Mouse (Mus musculus) testis, adult 2 months (tissue): ENCODE measurements around the gene Ppp1r15b. TPM values are rescaled to one million over a fixed set of nuclear protein-coding genes. Genes with fewer than 3 reads are reported as not detected.

ENCODE experiments used
- H3K27ac ChIP-seq: fragments of 200-500 bp; 2 replicates; pipeline ENCODE4 v1.5.1; 2012; ENCODE audit warnings: low read depth, low read length; ENCODE audit not compliant: control insufficient read depth, insufficient read depth
- H3K27me3 ChIP-seq: fragments of 200-500 bp; 2 replicates; pipeline ENCODE4 v1.6.1; 2012; ENCODE audit warnings: mild to moderate bottlenecking, low read length, moderate library complexity; ENCODE audit not compliant: control insufficient read depth, insufficient read depth
- H3K36me3 ChIP-seq: fragments of 200-500 bp; 2 replicates; pipeline ENCODE4 v1.6.1; 2012; ENCODE audit warnings: mild to moderate bottlenecking, low read length; ENCODE audit not compliant: control insufficient read depth, insufficient read depth
- H3K4me1 ChIP-seq: fragments of 200-500 bp; 2 replicates; pipeline ENCODE4 v1.6.1; 2012; ENCODE audit warnings: low read length; ENCODE audit not compliant: control insufficient read depth, insufficient read depth
- H3K4me3 ChIP-seq: fragments of 200-500 bp; 2 replicates; pipeline ENCODE4 v1.5.1; 2012; ENCODE audit warnings: low read depth, mild to moderate bottlenecking, low read length, moderate library complexity, mixed read lengths; ENCODE audit not compliant: control insufficient read depth
- CTCF ChIP-seq: fragments of 200-500 bp; IDR thresholded peaks from 2 replicates; pipeline ENCODE4 v1.5.1; 2012; ENCODE audit warnings: low read depth, mild to moderate bottlenecking, inconsistent platforms, low read length, moderate library complexity; ENCODE audit not compliant: control insufficient read depth, insufficient read depth, insufficient replicate concordance
- POLR2A ChIP-seq: fragments of 200-500 bp; IDR thresholded peaks from 2 replicates; pipeline ENCODE4 v1.6.1; 2012; ENCODE audit warnings: low read depth, mild to moderate bottlenecking, inconsistent platforms, low read length, moderate library complexity; ENCODE audit not compliant: control insufficient read depth
- polyA plus RNA-seq: library from polyadenylated mRNA; depleted of rRNA; stranded (reverse); fragments of >200 nt; gene quantifications from 2 replicates; pipeline ENCODE4 v1.2.3, GENCODE M21; 2012; rRNA removed

Gene Ppp1r15b
- polyA plus RNA-seq = 11.1 and 11.8 TPM in 2 replicates

- Histone ChIP-seq H3K27ac (peak within 1 kb of the TSS; percentile 92), H3K4me1 (peaks cover 6% of the 10 kb centered on the region), H3K27me3 (no peaks in the 10 kb centered on the region), H3K36me3 (peaks cover 4% of the 10 kb centered on the region; the same call in 1 of the 2 replicates), H3K4me3 (peak within 1 kb of the TSS; percentile 94)
- TF ChIP-seq POLR2A (peak; percentile 89), CTCF (no peak)
Measured at GRCm38 (mm10) chr1:133130638-133131560, at the start of gene Ppp1r15b. TSS of gene Ppp1r15b (plus strand) at chr1:133131143.

GRCm38 (mm10) chr1:133083003-133083546 lies 47.9 kb upstream of the Ppp1r15b start:
- Histone ChIP-seq H3K36me3 (no peaks in the 10 kb centered on the region), H3K27ac (no peak overlapping the region), H3K27me3 (no peaks in the 10 kb centered on the region), H3K4me1 (no peaks in the 10 kb centered on the region), H3K4me3 (no peak overlapping the region)
- TF ChIP-seq CTCF (no peak), POLR2A (no peak)

- H3K4me3 ChIP-seq = no peak overlapping the region
- TF ChIP-seq POLR2A (no peak), CTCF (no peak)
- H3K36me3 ChIP-seq = no peaks in the 10 kb centered on the region
- no peak overlapping the region for H3K27ac ChIP-seq
- no peaks in the 10 kb centered on the region for H3K27me3 ChIP-seq
- no peaks in the 10 kb centered on the region for H3K4me1 ChIP-seq
Measured at GRCm38 (mm10) chr1:133083942-133084625, 46.9 kb upstream of the Ppp1r15b start.

GRCm38 (mm10) chr1:133084708-133085416 lies 46.1 kb upstream of the Ppp1r15b start:
- Histone ChIP-seq H3K4me3 (no peak overlapping the region), H3K27ac (no peak overlapping the region), H3K4me1 (no peaks in the 10 kb centered on the region), H3K36me3 (no peaks in the 10 kb centered on the region), H3K27me3 (no peaks in the 10 kb centered on the region)
- TF ChIP-seq POLR2A (no peak), CTCF (no peak)

- no peak overlapping the region for H3K27ac ChIP-seq
- no peaks in the 10 kb centered on the region for H3K36me3 ChIP-seq
- no peak for TF ChIP-seq CTCF
- TF ChIP-seq POLR2A = no peak
- H3K4me3 ChIP-seq = no peak overlapping the region
- H3K4me1 ChIP-seq = no peaks in the 10 kb centered on the region
- no peaks in the 10 kb centered on the region for H3K27me3 ChIP-seq
Measured at GRCm38 (mm10) chr1:133085417-133085742, 45.6 kb upstream of the Ppp1r15b start.

GRCm38 (mm10) chr1:133086804-133087203 lies 44.1 kb upstream of the Ppp1r15b start:
- Histone ChIP-seq H3K4me1 (no peaks in the 10 kb centered on the region), H3K27ac (no peak overlapping the region), H3K27me3 (no peaks in the 10 kb centered on the region), H3K4me3 (no peak overlapping the region), H3K36me3 (no peaks in the 10 kb centered on the region)
- no peak for TF ChIP-seq POLR2A
- no peak for TF ChIP-seq CTCF

GRCm38 (mm10) chr1:133087206-133087905 lies 43.6 kb upstream of the Ppp1r15b start:
- H3K27me3 ChIP-seq = no peaks in the 10 kb centered on the region
- H3K27ac ChIP-seq = no peak overlapping the region
- H3K4me3 ChIP-seq = no peak overlapping the region
- H3K36me3 ChIP-seq = no peaks in the 10 kb centered on the region
- no peaks in the 10 kb centered on the region for H3K4me1 ChIP-seq
- peak; percentile 59; the same call in 1 of the 2 replicates for TF ChIP-seq CTCF
- TF ChIP-seq POLR2A = no peak
